8 mouse cellular contexts compared by ENCODE assay signal in the genomic region with DNA sequence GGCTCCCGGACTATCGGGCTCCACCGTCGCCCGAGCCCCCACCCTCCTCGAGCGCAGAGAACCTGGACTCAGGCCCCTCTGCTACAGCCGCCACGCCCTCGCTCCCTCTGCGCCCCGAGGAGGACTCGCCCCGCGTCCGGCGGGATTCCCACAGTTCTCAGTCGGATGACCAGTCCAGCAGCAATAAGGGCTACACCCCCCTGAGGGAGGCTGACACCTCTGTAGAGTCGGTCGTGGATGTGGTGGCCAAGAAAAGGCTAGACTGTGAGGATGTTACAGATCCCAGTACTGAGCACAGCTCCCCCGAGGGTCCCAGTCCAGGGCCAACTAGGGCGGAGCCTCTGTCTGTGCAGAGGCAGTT. TPM values are rescaled to one million over a fixed set of nuclear protein-coding genes. Genes with fewer than 3 reads are reported as not detected.
DNase-seq lines count a peak whose midpoint lies in the region; ATAC-seq and TF ChIP-seq lines count a peak whose summit lies in the region.

No protein-coding gene starts in this region.

- H3K9me3 ChIP-seq in kidney, postnatal 0 days (replicated peaks; ENCODE audit: low read length): no peaks in the 10 kb centered on the region
- no peaks in the 10 kb centered on the region for H3K9me3 ChIP-seq in forebrain, embryonic 11.5 days (ENCODE audit: control insufficient read depth, low read length)
- no peaks in the 10 kb centered on the region for H3K9me3 ChIP-seq in intestine, embryonic 16.5 days (ENCODE audit: control insufficient read depth, low read length)
- H3K9me3 ChIP-seq in neural tube, embryonic 13.5 days: no peaks in the 10 kb centered on the region

- peak overlapping the region; percentile 37 for H3K4me3 ChIP-seq in kidney, postnatal 0 days (replicated peaks; ENCODE audit: low read depth, low read length)
- H3K4me3 ChIP-seq in forebrain, embryonic 11.5 days (ENCODE audit: low read depth, low read length): peak overlapping the region; percentile 49
- peak overlapping the region; percentile 64 for H3K4me3 ChIP-seq in intestine, embryonic 16.5 days (ENCODE audit: low read length)
- peak overlapping the region; percentile 57 for H3K4me3 ChIP-seq in neural tube, embryonic 13.5 days

- peak; percentile 53 for ATAC-seq in kidney, postnatal 0 days (replicated peaks; ENCODE audit: low FRiP score, low read depth)
- ATAC-seq in forebrain, embryonic 11.5 days (replicated peaks; ENCODE audit: low FRiP score): peak; percentile 28
- ATAC-seq in intestine, embryonic 16.5 days: peak; percentile 49
- ATAC-seq in neural tube, embryonic 13.5 days (ENCODE audit: low read depth): peak; percentile 51; the same call in 1 of the 2 replicates
- no peak for ATAC-seq in erythroid progenitor cell, adult 5-6 weeks (replicated peaks; ENCODE audit: low FRiP score, poor library complexity, severe bottlenecking)

- 3% methylated on average over 22 of the region's 22 CpGs for WGBS in kidney, postnatal 0 days
- 6% methylated on average over 15 of the region's 22 CpGs for WGBS in forebrain, embryonic 11.5 days
- WGBS in intestine, embryonic 16.5 days: 4% methylated on average over 22 of the region's 22 CpGs
- 3% methylated on average over 22 of the region's 22 CpGs for WGBS in neural tube, embryonic 13.5 days

- H3K27me3 ChIP-seq in kidney, postnatal 0 days (ENCODE audit: insufficient read depth, low read length): peaks cover 34% of the 10 kb centered on the region
- H3K27me3 ChIP-seq in forebrain, embryonic 11.5 days (ENCODE audit: control insufficient read depth, insufficient read depth, low read length): peaks cover 15% of the 10 kb centered on the region
- H3K27me3 ChIP-seq in intestine, embryonic 16.5 days (replicated peaks; ENCODE audit: control insufficient read depth, insufficient read depth, low read length): peaks cover 26% of the 10 kb centered on the region
- H3K27me3 ChIP-seq in neural tube, embryonic 13.5 days: peaks cover 34% of the 10 kb centered on the region

- peaks cover 9% of the 10 kb centered on the region; the same call in 1 of the 2 replicates for H3K4me1 ChIP-seq in kidney, postnatal 0 days (replicated peaks; ENCODE audit: insufficient read depth, low read length)
- peaks cover 3% of the 10 kb centered on the region; the same call in 1 of the 2 replicates for H3K4me1 ChIP-seq in forebrain, embryonic 11.5 days (replicated peaks; ENCODE audit: control insufficient read depth, insufficient read depth, low read length)
- peaks cover 21% of the 10 kb centered on the region for H3K4me1 ChIP-seq in intestine, embryonic 16.5 days (ENCODE audit: control insufficient read depth, insufficient read depth, low read length)
- H3K4me1 ChIP-seq in neural tube, embryonic 13.5 days (replicated peaks): peaks cover 44% of the 10 kb centered on the region

- DNase-seq in kidney, postnatal 0 days (ENCODE audit: low spot score): no peak
- no peak for DNase-seq in kidney, postnatal 36 days
- no peak for DNase-seq in forebrain, embryonic 11.5 days (ENCODE audit: low spot score)
- DNase-seq in spleen, adult 18-20 months: no peak
- no peak for DNase-seq in urinary bladder, postnatal 14 days (ENCODE audit: low spot score)

- H3K9ac ChIP-seq in kidney, postnatal 0 days (ENCODE audit: low read depth, low read length): no peak overlapping the region
- H3K9ac ChIP-seq in forebrain, embryonic 11.5 days (ENCODE audit: low read length): peak overlapping the region; percentile 61
- H3K9ac ChIP-seq in intestine, embryonic 16.5 days (ENCODE audit: low read depth, low read length): peak overlapping the region; percentile 70; the same call in 1 of the 2 replicates
- H3K9ac ChIP-seq in neural tube, embryonic 13.5 days: peak overlapping the region; percentile 80

- H3K4me2 ChIP-seq in kidney, postnatal 0 days (ENCODE audit: low read length): peak overlapping the region; percentile 70
- H3K4me2 ChIP-seq in forebrain, embryonic 11.5 days (ENCODE audit: low read depth, low read length, severe bottlenecking): peak overlapping the region; percentile 98
- H3K4me2 ChIP-seq in intestine, embryonic 16.5 days (ENCODE audit: low read depth, low read length): peak overlapping the region; percentile 100
- peak overlapping the region; percentile 96 for H3K4me2 ChIP-seq in neural tube, embryonic 13.5 days

- no peak overlapping the region for H3K27ac ChIP-seq in kidney, postnatal 0 days
- no peak overlapping the region for H3K27ac ChIP-seq in forebrain, embryonic 11.5 days (ENCODE audit: low read depth, low read length)
- no peak overlapping the region for H3K27ac ChIP-seq in intestine, embryonic 16.5 days (ENCODE audit: low read length)
- no peak overlapping the region for H3K27ac ChIP-seq in neural tube, embryonic 13.5 days (replicated peaks)

- no peaks in the 10 kb centered on the region for H3K36me3 ChIP-seq in kidney, postnatal 0 days (ENCODE audit: insufficient read depth, low read length)
- H3K36me3 ChIP-seq in forebrain, embryonic 11.5 days (ENCODE audit: control insufficient read depth, insufficient read depth, low read length): no peaks in the 10 kb centered on the region
- no peaks in the 10 kb centered on the region for H3K36me3 ChIP-seq in intestine, embryonic 16.5 days (ENCODE audit: control insufficient read depth, insufficient read depth, low read length)
- H3K36me3 ChIP-seq in neural tube, embryonic 13.5 days: no peaks in the 10 kb centered on the region

- peak; percentile 3; the same call in 1 of the 2 replicates for TF ChIP-seq CTCF in kidney, postnatal 0 days (IDR thresholded peaks at IDR 0.05; ENCODE audit: low read depth)

RNA-seq across cellular contexts. Expression of gene Tmem200c, which starts 15.4 kb away (rescaled TPM):
- polyA plus RNA-seq in kidney, postnatal 0 days (2015; fragmentation: Nextera tagmentation; extraction: Ambion mirVana): 0.61 and 0.74 TPM in 2 replicates
- 3.7 and 3.8 TPM in 2 replicates for polyA plus RNA-seq in forebrain, embryonic 11.5 days (2014; fragmentation: Nextera tagmentation; extraction: Ambion mirVana)
- 0.10 and 0.16 TPM in 2 replicates for polyA plus RNA-seq in intestine, embryonic 16.5 days (2015; fragmentation: Nextera tagmentation; extraction: Ambion mirVana)
- polyA plus RNA-seq in neural tube, embryonic 13.5 days (2015; fragmentation: Nextera tagmentation; extraction: Ambion mirVana): 2.7 TPM in 2 replicates
- not detected in 2 replicates for total RNA-seq in erythroid progenitor cell, adult 5-6 weeks (2015; ENCODE audit: low replicate concordance)
- total RNA-seq in erythroid progenitor cell, adult 5-6 weeks (2017; ENCODE audit: low replicate concordance): not detected in 2 replicates
